Mouse (Mus musculus) CH12.LX (cell line): ENCODE measurements around the gene Pdcd7.

ENCODE experiments used
- CTCF ChIP-seq, 2 experiments: IDR thresholded peaks in 1 of 2; conservative IDR thresholded peaks in 1 of 2; 2 replicates each; pipeline ENCODE4 v1.5.1; 2011 to 2012; ENCODE audit warnings: low read depth in 2 of 2, low read length in 2 of 2, improper control_type of control experiment in 1 of 2, inconsistent platforms in 1 of 2, mild to moderate bottlenecking in 1 of 2, moderate library complexity in 1 of 2
- E2F4 ChIP-seq: IDR thresholded peaks from 2 replicates; pipeline ENCODE4 v1.6.1; 2011; ENCODE audit warnings: low read depth, low read length, improper control_type of control experiment; ENCODE audit not compliant: insufficient replicate concordance
- EP300 ChIP-seq: IDR thresholded peaks from 2 replicates; pipeline ENCODE4 v1.6.1; 2011; ENCODE audit warnings: low read length, improper control_type of control experiment
- GABPA ChIP-seq: IDR thresholded peaks from 2 replicates; pipeline ENCODE4 v1.6.1; 2012; ENCODE audit warnings: low read depth, low read length, improper control_type of control experiment, inconsistent platforms; ENCODE audit not compliant: insufficient replicate concordance
- IRF4 ChIP-seq: IDR thresholded peaks from 2 replicates; pipeline ENCODE4 v1.6.1; 2014; ENCODE audit warnings: low read depth, mild to moderate bottlenecking, inconsistent platforms, low read length, improper control_type of control experiment
- KAT2A ChIP-seq: IDR thresholded peaks from 2 replicates; pipeline ENCODE4 v1.6.1; 2012; ENCODE audit warnings: low read length, improper control_type of control experiment, inconsistent platforms; ENCODE audit not compliant: insufficient replicate concordance
- MAFK ChIP-seq: IDR thresholded peaks from 2 replicates; pipeline ENCODE4 v1.6.1; 2011; ENCODE audit warnings: low read length, improper control_type of control experiment; ENCODE audit not compliant: insufficient replicate concordance
- MAX ChIP-seq: IDR thresholded peaks from 2 replicates; pipeline ENCODE4 v1.6.1; 2011; ENCODE audit warnings: low read length, improper control_type of control experiment
- MAZ ChIP-seq: IDR thresholded peaks from 2 replicates; pipeline ENCODE4 v1.6.1; 2012; ENCODE audit warnings: low read depth, mild to moderate bottlenecking, inconsistent platforms, low read length, improper control_type of control experiment, moderate library complexity
- POLR2A ChIP-seq: IDR thresholded peaks from 2 replicates; pipeline ENCODE4 v1.6.1; 2011; ENCODE audit warnings: low read depth, mild to moderate bottlenecking, improper control_type of control experiment, low read length
- SMC3 ChIP-seq: IDR thresholded peaks from 2 replicates; pipeline ENCODE4 v1.6.1; 2011; ENCODE audit warnings: low read depth, low read length, improper control_type of control experiment
- TCF12 ChIP-seq: IDR thresholded peaks from 2 replicates; pipeline ENCODE4 v1.6.1; 2014; ENCODE audit warnings: low read depth, mild to moderate bottlenecking, inconsistent platforms, low read length, improper control_type of control experiment
- UBTF ChIP-seq: IDR thresholded peaks from 2 replicates; pipeline ENCODE4 v1.6.1; 2012; ENCODE audit warnings: low read depth, mild to moderate bottlenecking, inconsistent platforms, low read length, improper control_type of control experiment, moderate library complexity
- ZNF384 ChIP-seq: IDR thresholded peaks from 2 replicates; pipeline ENCODE4 v1.6.1; 2012; ENCODE audit warnings: low read depth, low read length, improper control_type of control experiment, inconsistent platforms

- TF ChIP-seq MAFK: no peak
- TF ChIP-seq CTCF (conservative IDR thresholded peaks at IDR 0.05 in 1 of 2, IDR thresholded peaks at IDR 0.05 in 1 of 2; ENCODE audit: low read depth in 2 of 2, low read length in 2 of 2): no peak
- no peak for TF ChIP-seq E2F4
- no peak for TF ChIP-seq MAZ
- no peak for TF ChIP-seq MAX
- no peak for TF ChIP-seq POLR2A
- TF ChIP-seq SMC3: no peak
- TF ChIP-seq KAT2A: no peak
- no peak for TF ChIP-seq TCF12
- no peak for TF ChIP-seq EP300
- no peak for TF ChIP-seq GABPA
- TF ChIP-seq IRF4: no peak
- TF ChIP-seq ZNF384: no peak
- no peak for TF ChIP-seq UBTF
Observed at GRCm38 (mm10) chr9:65399934-65400333, 54.0 kb downstream of the Pdcd7 start.
